Mouse (Mus musculus) common myeloid progenitor, adult 5-6 weeks (primary cell): ENCODE results near the gene Ghdc. TPM values are rescaled to one million over a fixed set of nuclear protein-coding genes. Genes with fewer than 3 reads are reported as not detected.
A peak's percentile ranks its signal among the peaks of the same experiment; 100 is the strongest.
"Not testable (repeated sequence)": the region's sequence is repeated elsewhere in the genome, so short reads cannot be mapped to it uniquely, and the experiment has no call there.

Source experiments
- ATAC-seq: replicated peaks from 2 replicates; pipeline ENCODE4 v1.8.0; 2016; ENCODE audit warnings: low read depth, mild to moderate bottlenecking, moderate TSS enrichment, inconsistent platforms; ENCODE audit not compliant: poor library complexity, severe bottlenecking
- total RNA-seq: library from RNA; stranded (forward); fragments of 200-1000, 187-1606 nt; gene quantifications from 2 replicates; pipeline ENCODE4 v1.2.3, GENCODE M21; 2017

Gene Ghdc
- 2.3 and 4.0 TPM in 2 replicates for total RNA-seq

DNA sequence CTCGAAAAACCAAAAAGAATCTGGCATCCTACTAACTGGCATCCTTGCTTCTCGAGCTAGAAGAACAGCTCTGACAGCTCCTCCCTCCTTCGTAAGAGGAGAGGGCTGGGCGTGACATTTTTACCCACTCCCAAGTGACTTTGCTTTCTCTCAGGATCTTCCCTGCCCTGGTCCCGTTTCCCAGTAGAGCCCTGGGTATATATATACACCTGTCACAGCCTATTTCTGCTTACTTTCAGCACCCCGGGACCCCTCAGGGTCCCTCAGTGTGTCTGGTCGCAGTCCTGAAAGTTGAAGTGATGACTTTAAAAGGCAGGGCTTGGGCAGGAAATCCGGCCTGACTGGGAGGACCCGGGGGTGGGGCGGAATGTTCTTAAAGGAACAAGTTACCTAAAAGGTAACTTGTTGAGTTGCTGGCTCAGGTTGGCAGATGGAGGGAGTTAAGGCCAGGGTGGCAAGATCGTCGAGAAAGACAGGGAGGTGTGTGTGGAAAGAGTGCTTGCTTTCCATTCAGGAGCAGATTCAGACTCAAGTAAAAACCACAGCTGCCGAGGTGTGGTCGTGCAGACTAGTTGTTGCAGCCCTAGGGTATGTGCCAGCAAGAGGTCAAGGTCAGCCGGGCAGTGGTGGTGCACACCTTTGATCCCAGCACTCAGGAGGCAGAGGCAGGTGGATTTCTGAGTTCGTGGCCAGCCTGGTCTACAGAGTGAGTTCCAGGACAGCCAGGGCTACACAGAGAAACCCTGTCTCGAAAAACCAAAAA is at the start of gene Ghdc:
Ghdc (minus strand) TSS at position 312 of the 763 bp plus-strand sequence.
- ATAC-seq: peak; percentile 87

DNA sequence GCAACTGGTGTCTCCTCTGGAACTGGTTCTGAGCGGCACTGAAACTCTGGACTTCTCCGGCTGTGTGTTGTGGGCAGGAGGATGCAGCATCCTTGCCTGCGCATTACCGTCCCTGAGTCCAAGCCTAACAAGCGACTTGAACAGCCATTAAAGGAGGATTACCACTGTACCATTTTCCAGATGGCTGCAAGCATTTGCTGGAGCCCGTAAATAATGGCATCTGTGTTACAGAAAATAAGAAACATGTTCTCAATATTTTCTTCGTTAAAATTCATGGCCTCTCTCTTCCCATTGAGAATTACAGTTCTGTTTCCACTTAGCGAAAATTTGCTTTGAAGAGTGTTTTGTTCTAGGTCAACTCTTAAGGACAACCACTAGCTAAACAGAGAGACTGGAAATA is 49.3 kb upstream of the Ghdc start:
- ATAC-seq: no peak

DNA sequence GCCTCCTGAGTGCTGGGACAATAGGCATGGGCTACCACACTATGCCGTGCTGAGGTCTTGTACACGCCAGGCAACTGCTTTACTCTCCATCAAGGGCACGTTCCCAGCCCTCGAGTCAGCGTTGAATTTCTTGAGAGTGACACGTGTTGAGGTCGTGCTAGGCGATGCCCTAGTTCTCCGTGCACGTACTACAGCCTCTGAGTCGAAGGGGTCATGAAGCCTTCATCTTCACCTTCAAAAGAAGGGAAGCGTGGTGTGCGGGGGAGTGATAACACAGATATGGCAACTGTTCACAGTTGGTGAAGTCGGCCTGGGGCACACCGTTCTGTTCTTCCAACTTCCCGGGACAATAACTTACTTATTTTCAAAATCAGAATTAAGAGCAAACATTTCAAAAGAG is 48.9 kb upstream of the Ghdc start:
- ATAC-seq: no peak

DNA sequence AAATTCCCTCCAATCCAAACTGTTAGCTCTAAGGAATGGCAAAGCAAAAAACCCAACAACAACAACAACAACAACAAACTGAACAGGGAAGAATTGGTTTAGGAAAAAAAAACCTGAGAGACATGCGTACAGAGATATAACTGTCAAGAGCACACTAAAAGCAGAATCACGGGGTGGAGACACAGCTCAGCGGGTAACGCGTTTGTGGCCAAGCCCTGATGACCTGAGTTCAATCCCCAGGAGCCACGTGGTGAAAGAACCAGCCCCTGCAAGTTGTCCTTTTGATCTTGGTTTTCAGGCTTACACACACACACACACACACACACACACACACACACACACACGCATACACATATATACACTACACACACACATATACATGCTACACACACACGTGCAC is 48.3 kb upstream of the Ghdc start:
- no peak for ATAC-seq

DNA sequence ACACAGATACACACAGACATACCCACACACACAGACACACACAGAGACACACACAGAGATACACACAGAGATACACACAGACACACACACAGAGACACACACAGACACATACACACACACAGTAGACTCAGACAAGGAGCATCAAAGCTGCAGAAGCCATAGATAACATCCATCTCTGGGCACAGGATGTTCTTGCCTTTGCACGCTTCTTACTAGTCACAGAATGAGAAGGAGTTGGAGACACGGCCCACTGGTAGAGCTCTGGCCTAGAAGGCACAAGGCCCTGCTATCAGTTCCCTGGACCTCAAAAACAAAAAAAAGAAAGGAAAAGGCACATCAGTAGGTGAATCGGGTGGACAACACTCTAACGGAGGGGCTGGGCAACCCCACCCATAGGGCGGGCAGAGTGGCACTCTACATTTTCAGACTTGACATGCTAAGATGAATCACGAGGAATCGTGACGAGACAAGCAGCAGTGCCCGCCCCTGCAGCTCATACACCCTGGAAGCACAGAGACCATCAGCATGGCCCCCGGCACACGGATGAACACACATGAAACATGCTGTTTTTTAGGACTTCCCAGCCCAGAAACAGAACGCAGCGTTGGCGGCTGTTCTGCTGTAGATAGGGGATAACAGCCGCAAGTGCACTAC is 47.7 kb upstream of the Ghdc start:
- ATAC-seq: no peak

DNA sequence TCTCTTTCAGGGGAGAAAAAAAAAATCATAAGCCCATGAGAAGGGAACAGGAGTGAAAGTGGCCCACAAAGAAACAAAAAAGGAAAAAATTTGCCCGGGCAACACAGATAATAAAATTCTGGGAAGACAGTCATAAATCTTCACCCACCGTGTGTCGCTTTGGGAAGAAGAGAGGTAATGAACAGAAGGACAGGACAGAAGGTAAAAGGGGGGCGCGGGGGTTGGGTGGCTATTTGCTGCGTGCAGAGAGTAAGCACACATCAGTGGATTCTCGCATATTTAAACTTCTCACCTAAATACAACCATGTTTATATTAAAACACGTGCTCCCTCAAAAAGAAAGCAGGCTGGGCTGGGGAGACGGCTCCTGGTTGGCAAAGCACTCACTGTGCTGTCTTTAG is 46.6 kb upstream of the Ghdc start:
- ATAC-seq: no peak

DNA sequence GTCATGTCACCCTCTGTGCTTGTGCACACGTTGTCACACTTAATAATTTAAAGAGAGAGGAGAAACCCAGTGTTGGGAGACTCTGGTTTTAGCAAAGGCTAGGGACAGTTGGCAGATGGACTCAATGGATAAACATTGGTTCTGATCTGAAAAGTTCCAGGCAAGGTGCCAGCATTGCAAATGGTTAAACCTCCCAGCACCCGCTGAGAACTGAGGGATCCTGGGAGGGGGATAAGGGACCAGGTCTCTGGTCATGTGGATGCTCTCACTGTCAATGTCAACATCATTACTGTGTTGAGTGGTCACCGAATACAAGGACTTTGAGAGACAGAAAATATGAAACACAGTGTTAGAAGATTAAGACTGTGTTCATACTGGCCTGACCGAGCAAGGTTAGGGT is 46.0 kb upstream of the Ghdc start:
- no peak for ATAC-seq

DNA sequence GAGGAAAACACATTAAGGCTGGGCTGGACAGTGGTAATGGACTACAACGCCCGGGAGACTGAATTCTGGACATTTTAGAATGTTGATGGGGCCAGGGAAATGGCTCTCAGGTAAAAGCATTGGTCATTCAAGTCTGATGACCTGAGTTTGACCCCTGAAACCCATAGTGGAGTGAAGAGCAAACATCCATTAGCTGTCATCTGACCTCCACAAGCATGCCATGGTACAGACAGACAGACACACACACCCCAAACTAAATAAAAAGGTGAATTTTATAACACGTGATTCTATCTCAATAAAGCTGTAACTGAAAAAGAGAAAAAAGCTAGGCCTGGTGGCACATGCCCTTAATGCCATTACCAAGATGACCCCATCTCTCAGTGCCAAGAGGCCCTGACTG is 45.6 kb upstream of the Ghdc start:
- no peak for ATAC-seq

DNA sequence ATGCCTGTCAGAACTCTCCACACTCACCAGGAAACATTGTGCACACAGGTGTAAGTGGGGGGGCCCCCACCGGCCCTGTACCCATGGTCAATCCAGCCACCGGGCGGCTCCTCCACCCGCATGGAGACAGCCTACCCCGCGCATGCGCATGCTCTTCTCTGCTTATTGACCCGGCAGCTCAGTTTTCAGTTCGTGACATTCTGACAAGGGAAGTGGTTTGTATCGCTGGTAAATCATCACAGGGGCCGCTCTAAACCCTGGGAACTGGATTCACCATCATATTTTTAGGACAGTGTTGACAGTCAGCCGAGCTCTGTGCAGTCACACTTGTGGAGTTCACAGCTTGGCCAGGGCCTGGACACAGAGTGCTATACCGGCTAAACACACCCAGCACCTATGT is 43.7 kb upstream of the Ghdc start:
- ATAC-seq: peak; percentile 84

DNA sequence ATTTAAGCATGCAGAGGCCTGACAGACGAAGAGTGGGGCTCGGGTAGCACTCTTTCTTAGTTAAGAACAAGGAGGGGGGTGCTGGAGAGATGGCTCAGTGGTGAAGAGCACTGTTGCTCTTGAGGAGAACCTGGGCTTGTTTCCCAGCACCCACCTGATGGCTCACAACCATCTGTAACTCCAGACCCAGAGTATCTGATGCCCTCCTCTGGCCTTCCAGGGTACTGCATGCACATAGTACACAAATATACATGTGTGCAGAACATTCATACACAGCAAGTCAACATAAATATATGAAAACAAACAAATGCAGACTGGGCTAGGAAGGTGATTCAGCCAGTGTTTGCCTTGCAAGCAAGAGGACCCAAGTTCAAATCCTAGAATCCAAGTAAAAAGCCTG is 40.4 kb upstream of the Ghdc start:
- ATAC-seq: no peak

DNA sequence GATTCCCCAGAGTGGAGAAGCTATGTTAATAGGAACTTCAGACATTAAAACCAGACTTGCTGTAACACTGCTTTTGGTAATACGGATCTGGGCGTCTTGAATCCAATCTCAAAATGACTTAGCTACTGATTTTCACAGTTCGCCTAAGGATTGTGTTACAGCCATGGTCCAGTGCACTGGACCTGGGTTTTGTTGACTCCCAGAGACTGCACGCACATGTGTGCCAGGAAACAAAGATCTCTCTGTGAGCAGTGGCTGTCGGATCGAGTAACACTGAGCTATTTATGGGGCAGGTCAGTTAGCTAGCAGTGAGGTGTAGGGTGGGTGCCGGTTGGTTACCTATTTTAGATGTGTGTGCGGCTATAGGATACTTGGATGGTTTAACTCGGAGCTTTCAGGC is 39.8 kb upstream of the Ghdc start:
- no peak for ATAC-seq

DNA sequence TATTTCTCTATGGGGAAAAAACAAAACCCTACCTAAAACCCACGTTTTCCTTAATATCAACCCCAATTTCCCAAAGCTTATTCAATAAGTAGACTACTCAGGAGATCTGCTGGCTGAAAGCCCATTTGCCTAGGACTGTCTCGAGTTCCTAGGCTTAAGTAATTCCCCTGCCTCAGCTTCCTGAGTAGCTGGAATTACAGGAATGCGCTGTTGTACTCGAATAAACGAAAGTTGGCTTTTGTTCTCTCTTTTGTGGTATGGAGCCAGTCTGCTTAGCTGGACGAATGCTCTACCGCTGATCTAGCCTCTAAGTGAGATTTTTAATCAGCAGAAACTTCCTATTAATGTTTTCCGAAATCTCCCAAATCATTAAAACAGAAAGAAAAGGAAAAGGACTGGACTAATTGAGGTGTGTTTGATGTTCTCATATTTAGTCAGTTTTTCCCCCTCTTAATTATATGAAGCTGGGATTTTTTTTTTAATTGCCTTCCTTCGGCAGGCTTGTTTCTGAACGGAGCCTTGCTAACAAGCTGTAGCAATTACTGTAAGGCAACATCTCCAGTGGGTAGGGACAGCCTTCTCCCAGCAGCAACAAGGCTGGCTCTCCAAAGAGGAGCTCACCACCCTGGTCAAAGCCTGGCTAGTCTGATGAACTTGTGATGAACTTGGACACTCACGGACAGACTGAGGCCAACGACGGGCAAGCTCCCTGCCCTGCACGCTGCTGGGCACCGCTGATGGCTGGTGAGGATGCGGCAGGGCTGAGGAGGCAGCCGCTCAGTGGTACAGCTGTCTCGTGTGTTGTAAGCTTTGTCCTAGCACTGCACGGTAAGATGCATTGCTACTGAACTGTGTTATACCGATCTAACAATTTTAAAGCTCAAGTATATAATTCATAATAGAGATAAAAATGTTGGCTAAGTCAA is 35.9 kb upstream of the Ghdc start:
- no peak for ATAC-seq

DNA sequence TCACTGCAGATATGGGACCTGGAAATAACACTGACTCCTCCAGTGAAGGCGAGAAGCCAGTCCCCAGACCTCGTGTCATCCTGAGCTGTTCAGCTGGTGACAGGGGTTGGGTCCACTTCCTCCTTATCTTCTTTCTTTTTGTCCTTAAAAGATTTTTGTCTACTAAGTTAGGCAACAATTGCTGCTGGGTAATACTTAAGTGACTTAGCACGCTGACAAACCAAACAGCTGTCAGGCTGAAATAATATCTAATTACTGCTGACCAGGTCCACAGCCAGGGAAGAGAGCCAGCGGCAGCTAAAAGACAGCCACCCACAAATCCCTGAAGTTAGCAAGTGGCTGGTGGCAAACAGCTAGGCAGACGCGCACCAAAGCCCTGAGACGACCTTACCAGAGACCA is 34.8 kb upstream of the Ghdc start:
- ATAC-seq: peak; percentile 34

DNA sequence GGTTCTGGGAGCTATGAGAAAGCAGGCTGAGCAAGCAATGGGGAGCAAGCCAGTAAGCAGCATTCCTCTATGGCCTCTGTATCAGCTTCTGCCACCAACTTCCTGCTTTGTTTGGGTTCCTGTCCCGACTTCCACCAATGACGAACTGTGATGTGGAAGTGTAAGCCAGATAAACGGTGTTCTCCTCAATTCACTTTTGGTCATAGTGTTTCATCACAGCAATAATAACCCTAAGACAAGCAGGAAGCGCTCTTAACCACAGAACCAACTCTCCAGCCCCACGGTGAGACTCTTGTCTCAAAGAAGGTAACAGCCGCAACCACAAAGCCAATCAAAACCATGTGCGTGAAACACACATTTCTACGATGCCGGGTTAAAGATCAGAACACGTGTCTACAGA is 33.7 kb upstream of the Ghdc start:
- ATAC-seq: peak; percentile 46

DNA sequence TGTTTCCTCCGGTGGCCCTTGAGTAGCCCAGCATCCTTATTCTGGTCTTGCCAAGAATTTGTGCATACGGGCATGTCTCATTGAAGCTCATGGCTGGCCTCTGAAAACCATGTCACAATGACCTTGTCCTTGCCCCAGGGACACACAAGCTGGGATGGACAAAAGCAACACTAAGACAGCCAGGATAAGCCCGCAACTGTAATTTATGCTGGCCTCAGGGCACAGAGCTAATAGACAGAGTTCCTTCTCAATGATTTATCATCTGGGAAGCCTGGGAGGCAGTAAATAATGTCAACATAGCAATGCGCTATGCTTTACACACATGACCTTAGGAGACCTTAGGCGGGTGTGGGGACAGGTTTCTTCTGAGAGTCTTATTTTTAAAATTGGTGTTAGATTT is 28.7 kb upstream of the Ghdc start:
- no peak for ATAC-seq

DNA sequence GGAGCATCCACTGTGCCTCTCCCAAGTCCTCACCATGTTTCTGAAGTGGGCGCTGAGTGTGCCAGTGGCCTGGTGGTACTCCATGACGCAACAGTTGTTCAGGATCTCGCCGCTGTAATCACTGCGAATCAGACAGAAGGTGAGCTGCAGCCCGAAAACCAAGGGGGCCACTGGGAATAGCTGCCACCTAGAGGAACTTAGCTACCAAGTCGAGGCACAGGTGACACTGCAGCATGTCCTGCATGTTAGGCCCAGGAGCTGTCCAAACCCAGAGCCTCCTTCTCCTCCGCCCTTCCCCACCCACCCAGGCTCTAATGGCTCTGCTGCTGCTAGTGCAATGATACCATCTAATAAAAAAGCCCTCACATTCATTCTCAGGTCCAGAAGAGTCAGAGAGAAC is 25.8 kb upstream of the Ghdc start:
- ATAC-seq: no peak

DNA sequence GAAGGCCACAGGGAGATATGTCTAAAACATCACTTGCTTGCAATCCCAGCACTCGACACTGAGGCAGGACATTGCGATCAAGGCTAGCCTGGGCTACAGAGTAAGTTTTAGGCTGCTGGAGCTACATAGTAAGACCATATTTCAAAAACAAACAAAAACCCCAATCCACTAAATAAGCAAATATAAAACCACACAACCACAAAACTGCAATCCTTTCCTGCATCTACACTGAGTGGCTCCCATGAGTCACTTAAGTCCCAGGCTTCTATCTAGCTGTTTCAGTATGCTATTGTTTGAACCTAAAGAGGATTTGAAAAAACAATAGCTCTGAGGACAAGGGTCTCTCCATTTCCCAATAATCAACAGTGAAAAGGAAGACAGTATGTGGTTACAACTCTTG is 24.6 kb upstream of the Ghdc start:
- no peak for ATAC-seq

DNA sequence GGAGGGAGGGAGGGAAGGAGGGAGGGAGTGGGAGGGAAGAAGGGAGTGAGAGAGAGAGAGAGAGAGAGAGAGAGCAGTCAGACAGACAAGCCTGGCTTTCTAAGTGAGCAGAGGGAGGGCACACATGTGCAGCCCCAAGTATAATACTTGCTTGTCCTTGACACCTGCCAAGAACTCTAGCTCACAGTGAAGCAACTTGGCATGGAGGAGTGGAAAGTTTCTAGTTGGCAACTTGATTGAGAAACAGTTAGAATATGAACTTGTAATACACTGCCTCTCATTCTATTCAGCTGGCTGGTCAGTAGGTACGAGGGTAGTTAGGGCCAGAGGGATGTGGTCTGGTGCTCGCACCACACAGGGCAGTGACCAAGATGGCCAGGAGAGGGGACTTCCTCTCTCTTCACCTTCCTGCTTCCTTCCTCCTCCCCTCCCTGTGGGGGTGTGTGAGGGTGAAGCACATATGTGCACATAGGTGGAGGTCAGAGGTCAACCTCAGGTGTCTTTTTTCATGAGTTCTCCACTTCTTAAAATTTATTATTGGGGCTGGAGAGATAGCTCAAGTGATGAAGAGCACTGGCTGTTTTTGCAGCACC is 20.8 kb upstream of the Ghdc start:
- ATAC-seq: no peak

DNA sequence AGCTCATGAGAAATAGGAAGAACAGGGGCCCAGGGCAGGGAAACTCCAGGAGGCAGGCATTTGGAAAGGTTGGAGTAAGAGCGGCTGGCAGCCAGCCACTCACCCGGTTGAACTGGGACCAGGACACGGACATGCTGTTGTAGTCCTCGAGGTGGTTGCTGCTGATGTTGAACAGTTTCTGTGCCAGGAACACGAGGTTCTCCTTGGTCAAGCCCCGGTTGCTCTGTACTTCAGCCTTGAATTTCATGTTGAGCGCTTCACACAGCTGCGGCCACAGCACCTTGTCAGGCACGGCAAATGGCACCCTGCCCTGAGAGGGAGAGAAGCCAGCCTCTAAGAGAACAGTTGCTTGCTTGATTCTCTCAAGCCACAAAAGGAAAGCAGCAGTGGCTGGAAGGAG is 19.9 kb upstream of the Ghdc start:
- not testable (repeated sequence) for ATAC-seq

DNA sequence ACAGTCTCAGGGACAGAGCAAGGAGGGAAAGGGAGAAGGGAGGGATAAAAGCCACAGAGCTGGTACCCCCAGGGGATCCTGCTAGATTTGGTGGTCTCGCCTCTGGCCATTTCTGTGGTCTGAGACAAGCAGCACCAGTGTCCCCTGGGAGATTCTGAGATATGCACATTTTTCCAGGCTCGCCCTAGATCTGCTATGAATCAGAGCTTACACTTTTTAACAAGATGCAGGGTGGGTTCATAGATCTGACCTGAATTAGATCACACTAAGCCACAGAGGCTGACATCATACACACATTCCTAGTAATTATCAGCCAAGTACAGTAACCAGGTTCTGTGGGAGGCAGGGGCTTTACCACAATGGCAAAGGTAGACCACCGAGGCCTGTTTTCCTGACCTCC is 18.9 kb upstream of the Ghdc start:
- ATAC-seq: no peak

DNA sequence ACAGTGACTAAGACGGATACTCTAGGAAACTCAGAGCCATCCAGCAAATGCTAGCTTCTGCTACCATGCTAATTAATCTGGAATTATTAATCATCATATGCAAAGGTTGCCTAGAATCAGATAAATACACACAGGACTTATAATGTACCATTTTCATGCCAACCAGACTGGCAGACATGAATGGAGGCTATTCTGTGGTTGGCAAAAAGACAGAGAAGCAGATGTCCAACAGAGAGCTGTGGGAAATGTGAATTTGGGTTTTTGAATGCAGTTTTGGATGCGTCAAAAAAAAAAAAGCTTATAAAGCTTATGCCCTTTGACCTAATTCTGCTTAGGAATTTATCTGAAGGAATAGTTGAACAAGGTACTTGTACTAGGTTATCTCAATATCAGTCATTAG is 15.0 kb upstream of the Ghdc start:
- ATAC-seq: no peak
